In the genomic region with DNA sequence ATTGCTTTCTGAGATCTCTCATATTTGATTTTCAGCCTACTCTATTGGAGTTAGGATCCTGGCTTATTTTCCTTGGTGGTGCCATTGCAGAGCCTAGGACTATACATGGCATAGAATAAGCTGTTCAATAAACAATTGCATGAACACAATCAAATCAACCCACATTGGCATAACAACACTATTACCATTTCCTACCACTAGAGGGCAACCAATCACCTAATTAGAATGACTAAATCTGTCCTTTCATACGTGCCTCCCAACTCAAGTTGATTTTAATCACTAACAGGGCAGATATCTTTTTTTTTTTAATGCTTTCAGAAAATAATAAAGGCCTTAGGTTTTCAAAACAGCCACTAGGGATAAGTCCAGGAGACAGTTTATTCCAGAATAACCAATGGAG, we compare ENCODE assay signal across 8 mouse cellular contexts.
DNase-seq lines count a peak whose midpoint lies in the region.

No protein-coding gene starts in this region.

- intact Hi-C loops in left cerebral cortex, postnatal 4 days (cut with DNase I), result loop anchor here (5.0 to 10.0 kb wide), 2 partner anchors 617 to 744 kb away; no protein-coding TSS in a partner anchor

- DNase-seq in adrenal gland, postnatal 14 days, result peak; percentile 13
- DNase-seq in adrenal gland, postnatal 4 days (ENCODE audit: low spot score in 2 of 2), result no peak
- peak; percentile 74 for DNase-seq in left cerebral cortex, adult 11 months (ENCODE audit: low spot score)
- DNase-seq in left cerebral cortex, postnatal 4 days, result no peak
- peak; percentile 16 for DNase-seq in c-Kit-negative CD71-positive TER-119-positive erythroid progenitor cells, embryonic 14.5 days (ENCODE audit: low read depth, low spot score)
- peak; percentile 79 for DNase-seq in induced T-regulatory cell, adult 2 months (ENCODE audit: low read depth)
- DNase-seq in retina, embryonic 14.5 days (ENCODE audit: low spot score), result peak; percentile 91
- no peak for DNase-seq in urinary bladder, postnatal 14 days (ENCODE audit: low spot score)

Comparison
In these comparisons a context has a peak if more than half of its experiments do, and no peak if none do; other contexts are left out.
1. DNase-seq: peak in adrenal gland, postnatal 14 days (single experiment), left cerebral cortex, adult 11 months (single experiment), c-Kit-negative CD71-positive TER-119-positive erythroid progenitor cells, embryonic 14.5 days (single experiment), induced T-regulatory cell, adult 2 months (single experiment) and retina, embryonic 14.5 days (single experiment); none in adrenal gland, postnatal 4 days (0 of 2), left cerebral cortex, postnatal 4 days (single experiment) and urinary bladder, postnatal 14 days (single experiment).